Mouse (Mus musculus) liver, embryonic 16.5 days (tissue): ENCODE measurements around the gene Gdpd3. TPM values are rescaled to one million over a fixed set of nuclear protein-coding genes. Genes with fewer than 3 reads are reported as not detected.

Source experiments
- ATAC-seq: fragments of 200-750 bp; cut with Nextera tagmentation; 2 replicates; pipeline ENCODE4 v1.8.0; 2017; ENCODE audit warnings: low read depth, mild to moderate bottlenecking, moderate number of reproducible peaks, moderate library complexity
- H3K27ac ChIP-seq: fragments of 300-500 bp; sonication (generic); 2 replicates; pipeline ENCODE4 v1.5.1; 2014; ENCODE audit warnings: mild to moderate bottlenecking, low read length
- H3K27me3 ChIP-seq: fragments of 300-500 bp; sonication (generic); 2 replicates; pipeline ENCODE4 v1.6.1; 2014; ENCODE audit warnings: low read depth, low read length, mixed read lengths; ENCODE audit not compliant: control insufficient read depth, insufficient read depth
- H3K36me3 ChIP-seq: fragments of 300-500 bp; sonication (generic); 2 replicates; pipeline ENCODE4 v1.6.1; 2014; ENCODE audit warnings: mild to moderate bottlenecking; ENCODE audit not compliant: control insufficient read depth, insufficient read depth
- H3K4me1 ChIP-seq: fragments of 300-500 bp; sonication (generic); 2 replicates; pipeline ENCODE4 v1.6.1; 2014; ENCODE audit warnings: low read depth, low read length, mixed read lengths; ENCODE audit not compliant: control insufficient read depth
- H3K4me2 ChIP-seq: fragments of 300-500 bp; sonication (generic); 2 replicates; pipeline ENCODE4 v1.6.1; 2014; ENCODE audit warnings: low read depth, low read length, mixed read lengths
- H3K4me3 ChIP-seq: fragments of 300-500 bp; sonication (generic); 2 replicates; pipeline ENCODE4 v1.5.1; 2014; ENCODE audit warnings: low read depth, mild to moderate bottlenecking, low read length
- H3K9ac ChIP-seq: fragments of 300-500 bp; sonication (generic); 2 replicates; pipeline ENCODE4 v1.6.1; 2014; ENCODE audit warnings: low read depth, low read length
- H3K9me3 ChIP-seq: fragments of 300-500 bp; sonication (generic); replicated peaks from 2 replicates; pipeline ENCODE4 v1.6.1; 2016; ENCODE audit warnings: low read length; ENCODE audit not compliant: control insufficient read depth
- WGBS: fragments of 180-500 bp; shearing (Covaris S2); extraction: QIAGEN DNeasy Blood & Tissue Kit; methylation state at CpG from one replicate; pipeline ENCODE4 v1.1.7; 2014; ENCODE audit not compliant: insufficient replicate concordance; 5-methylcytosine and 5-hydroxymethylcytosine counted together
- polyA plus RNA-seq: library from polyadenylated mRNA; unstranded; fragments of >200 nt; fragmentation: Nextera tagmentation; extraction: Ambion mirVana; gene quantifications from 2 replicates; pipeline ENCODE4 v1.2.1, GENCODE M21; 2015

Gdpd3 gene
- polyA plus RNA-seq, 1 experiment from 2014 or later: 0.55 TPM

DNA sequence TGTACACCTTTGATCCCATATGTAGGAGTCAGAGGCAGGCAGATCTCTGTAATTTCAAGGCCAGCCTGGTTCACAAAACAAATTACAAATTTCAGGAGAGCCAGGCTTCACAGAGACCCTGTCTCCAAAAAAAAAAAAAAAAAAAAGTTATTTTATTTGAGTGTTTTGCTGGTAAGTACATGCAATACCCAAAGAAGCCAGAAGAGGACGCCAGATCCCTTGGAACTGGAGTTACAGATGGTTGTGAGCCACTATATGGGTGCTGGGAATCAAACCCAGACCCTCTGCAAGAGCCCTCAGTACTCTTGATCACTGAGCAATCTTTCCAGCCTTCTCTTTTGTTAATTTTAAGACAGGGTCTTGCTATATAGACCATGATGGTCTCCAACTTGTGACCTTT, 52.7 kb downstream of the Gdpd3 start:
- H3K9ac ChIP-seq: no peak overlapping the region
- no peak overlapping the region for H3K4me2 ChIP-seq
- WGBS: 15% methylated on average over 1 of the region's 1 CpGs
- no peak overlapping the region for H3K4me3 ChIP-seq
- no peak for ATAC-seq
- H3K27ac ChIP-seq: no peak overlapping the region
- H3K9me3 ChIP-seq: no peaks in the 10 kb centered on the region
- H3K36me3 ChIP-seq: no peaks in the 10 kb centered on the region
- H3K27me3 ChIP-seq: peaks cover 15% of the 10 kb centered on the region
- no peaks in the 10 kb centered on the region for H3K4me1 ChIP-seq

DNA sequence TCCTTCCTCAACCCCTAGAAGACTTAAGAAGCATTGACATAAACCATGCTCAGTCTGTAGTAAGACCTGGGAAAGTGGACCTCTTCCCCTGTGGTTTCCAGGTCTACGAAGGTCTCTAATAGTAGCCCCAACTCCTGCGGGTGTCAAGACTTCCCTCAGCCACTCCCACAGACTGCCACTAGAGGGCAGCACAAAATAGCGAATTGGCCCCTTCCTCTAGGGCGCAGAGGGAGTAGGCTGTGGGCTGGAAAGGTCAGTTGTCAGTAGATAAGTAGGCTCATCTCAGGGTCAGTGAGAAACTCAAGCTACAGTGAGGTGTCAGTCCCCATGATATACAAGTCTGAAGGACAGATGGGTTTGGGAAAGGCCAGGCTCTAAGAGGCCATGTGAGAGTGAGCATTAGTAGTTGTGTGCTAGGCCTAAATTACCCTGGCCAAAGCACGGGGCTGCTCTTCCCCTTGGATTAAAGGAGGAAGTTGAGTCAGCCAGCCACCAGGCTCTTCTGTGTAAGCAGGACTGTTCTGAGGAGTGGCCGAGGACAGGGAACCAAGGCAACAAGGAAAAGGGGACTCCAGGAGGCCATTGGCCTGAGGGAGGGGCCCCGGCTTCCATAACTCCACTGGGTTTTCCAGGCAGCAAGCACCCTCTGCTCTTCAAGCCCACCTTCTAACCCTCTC, 55.8 kb downstream of the Gdpd3 start:
- H3K4me3 ChIP-seq: no peak overlapping the region
- H3K36me3 ChIP-seq: no peaks in the 10 kb centered on the region
- H3K27ac ChIP-seq: no peak overlapping the region
- no peaks in the 10 kb centered on the region for H3K4me1 ChIP-seq
- H3K27me3 ChIP-seq: peaks cover 21% of the 10 kb centered on the region
- no peaks in the 10 kb centered on the region for H3K9me3 ChIP-seq
- H3K9ac ChIP-seq: no peak overlapping the region
- 21% methylated on average over 7 of the region's 7 CpGs for WGBS
- no peak overlapping the region for H3K4me2 ChIP-seq
- ATAC-seq: no peak

DNA sequence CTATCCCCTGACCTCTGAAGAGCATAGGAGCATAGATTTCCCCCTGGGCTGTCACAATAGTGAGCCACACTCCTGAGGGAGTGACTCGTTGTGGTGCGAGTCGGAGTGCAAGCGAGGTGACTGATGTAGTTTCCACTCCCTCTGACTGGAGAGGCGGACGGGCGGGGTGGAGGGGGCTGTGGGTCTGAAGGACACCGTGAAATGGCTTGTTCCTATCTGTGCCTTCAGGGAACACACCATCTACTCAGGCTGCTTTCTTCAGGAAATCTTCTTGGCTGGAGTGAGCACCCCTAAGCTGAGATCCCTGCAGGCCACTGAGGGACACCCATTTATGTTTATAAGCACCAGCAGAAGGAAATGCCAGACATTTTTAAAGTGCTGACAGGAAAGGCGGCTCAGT, 56.6 kb downstream of the Gdpd3 start:
- Histone ChIP-seq H3K9ac (no peak overlapping the region), H3K27ac (no peak overlapping the region), H3K9me3 (no peaks in the 10 kb centered on the region), H3K27me3 (peaks cover 21% of the 10 kb centered on the region), H3K4me2 (no peak overlapping the region), H3K36me3 (no peaks in the 10 kb centered on the region), H3K4me1 (no peaks in the 10 kb centered on the region), H3K4me3 (no peak overlapping the region)
- 34% methylated on average over 9 of the region's 9 CpGs for WGBS
- no peak for ATAC-seq

DNA sequence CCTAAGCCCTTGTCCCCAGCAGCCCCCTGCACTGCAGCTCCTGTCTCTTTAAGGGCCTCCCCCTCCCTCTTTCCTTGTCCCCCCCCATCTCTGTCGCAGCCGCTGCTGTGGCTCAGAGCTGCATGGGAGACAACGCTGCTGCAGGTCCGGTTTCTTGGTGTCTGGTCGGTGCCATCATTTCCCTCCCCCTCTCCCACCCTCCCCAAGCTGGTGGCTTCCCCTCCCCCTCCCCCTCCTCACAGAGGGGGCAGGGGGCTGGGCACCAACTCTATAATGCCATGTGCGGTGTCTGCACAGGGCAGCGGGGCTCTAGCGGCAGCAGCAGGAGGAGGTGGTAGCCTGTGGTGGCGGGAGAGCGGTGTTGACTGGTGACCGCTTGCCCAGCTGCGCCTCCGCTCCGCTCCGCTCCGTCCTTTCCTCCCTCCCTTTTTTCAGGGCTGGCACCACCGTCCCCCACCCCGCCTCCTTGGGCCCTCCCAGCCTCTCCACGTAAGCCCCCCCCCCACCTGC, 57.1 kb downstream of the Gdpd3 start:
- ATAC-seq: no peak
- Histone ChIP-seq H3K27me3 (peaks cover 21% of the 10 kb centered on the region), H3K4me3 (no peak overlapping the region), H3K9ac (no peak overlapping the region), H3K4me1 (no peaks in the 10 kb centered on the region), H3K9me3 (no peaks in the 10 kb centered on the region), H3K36me3 (no peaks in the 10 kb centered on the region), H3K4me2 (no peak overlapping the region), H3K27ac (no peak overlapping the region)
- WGBS: 4% methylated on average over 17 of the region's 19 CpGs

DNA sequence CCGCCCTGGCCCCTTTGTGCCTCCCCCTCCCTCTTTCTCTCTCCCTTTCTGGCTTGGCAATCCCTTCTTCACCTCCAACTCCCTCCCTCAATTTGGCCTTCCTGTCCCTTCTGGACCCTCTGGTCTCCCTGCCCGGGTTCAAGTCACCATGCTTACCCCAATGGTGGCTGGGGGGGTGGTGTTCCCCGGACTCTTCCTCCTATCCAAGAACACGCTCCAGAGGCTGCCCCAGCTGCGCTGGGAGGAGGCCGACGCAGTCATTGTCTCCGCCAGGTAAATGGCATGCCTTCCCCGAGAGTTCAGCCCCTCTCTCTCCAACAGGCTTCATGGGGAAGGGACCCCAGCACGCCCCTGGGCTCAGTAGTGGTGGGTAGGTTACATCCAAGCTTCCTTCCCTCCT, 57.8 kb downstream of the Gdpd3 start:
- H3K27ac ChIP-seq: no peak overlapping the region
- no peak overlapping the region for H3K4me2 ChIP-seq
- H3K36me3 ChIP-seq: no peaks in the 10 kb centered on the region
- no peaks in the 10 kb centered on the region for H3K9me3 ChIP-seq
- no peak overlapping the region for H3K9ac ChIP-seq
- WGBS: 10% methylated on average over 10 of the region's 10 CpGs
- H3K4me1 ChIP-seq: no peaks in the 10 kb centered on the region
- peaks cover 21% of the 10 kb centered on the region for H3K27me3 ChIP-seq
- no peak for ATAC-seq
- H3K4me3 ChIP-seq: no peak overlapping the region

Other genes starting within 250 kb of the Gdpd3 start
- gene Eif3c, start 199.9 kb upstream of the Gdpd3 start, polyA plus RNA-seq: 87.8 and 93.1 TPM in 2 replicates
- 2.3 and 2.4 TPM in 2 replicates for gene Apobr, start 181.4 kb upstream of the Gdpd3 start, polyA plus RNA-seq
- gene Cln3, start 180.5 kb upstream of the Gdpd3 start, polyA plus RNA-seq: 11.7 and 11.9 TPM in 2 replicates
- 0.09 and 0.27 TPM in 2 replicates for gene Il27, start 171.4 kb upstream of the Gdpd3 start, polyA plus RNA-seq
- 4.2 and 5.8 TPM in 2 replicates for gene Nupr1, start 135.5 kb upstream of the Gdpd3 start, polyA plus RNA-seq
- gene Sgf29, start 117.0 kb upstream of the Gdpd3 start, polyA plus RNA-seq: 20.8 and 28.6 TPM in 2 replicates
- gene Sult1a1, start 89.9 kb upstream of the Gdpd3 start, polyA plus RNA-seq: 69.5 and 88.7 TPM in 2 replicates
- 72.6 and 78.4 TPM in 2 replicates for gene Bola2, start 70.9 kb upstream of the Gdpd3 start, polyA plus RNA-seq
- 2.4 and 2.8 TPM in 2 replicates for gene Slx1b, start 70.5 kb upstream of the Gdpd3 start, polyA plus RNA-seq
- gene Coro1a, start 58.5 kb upstream of the Gdpd3 start, polyA plus RNA-seq: 98.9 and 105 TPM in 2 replicates
- gene Mapk3, start 6.7 kb upstream of the Gdpd3 start, polyA plus RNA-seq: 19.6 and 22.3 TPM in 2 replicates
- gene Ypel3, start 10.6 kb downstream of the Gdpd3 start, polyA plus RNA-seq: 102 and 119 TPM in 2 replicates
- gene Tbx6, start 15.1 kb downstream of the Gdpd3 start, polyA plus RNA-seq: 0.90 and 1.3 TPM in 2 replicates
- 82.2 and 91.1 TPM in 2 replicates for gene Ppp4c, start 26.2 kb downstream of the Gdpd3 start, polyA plus RNA-seq
- gene Fam57b, start 31.3 kb downstream of the Gdpd3 start, polyA plus RNA-seq: not detected in 2 replicates
- not detected in 2 replicates for gene 4930451I11Rik, start 65.3 kb downstream of the Gdpd3 start, polyA plus RNA-seq
- not detected in 2 replicates for gene Doc2a, start 81.1 kb downstream of the Gdpd3 start, polyA plus RNA-seq
- gene Hirip3, start 95.6 kb downstream of the Gdpd3 start, polyA plus RNA-seq: 10.0 and 10.8 TPM in 2 replicates
- 25.7 and 26.6 TPM in 2 replicates for gene Ino80e, start 96.0 kb downstream of the Gdpd3 start, polyA plus RNA-seq
- 11.7 and 13.2 TPM in 2 replicates for gene Taok2, start 118.4 kb downstream of the Gdpd3 start, polyA plus RNA-seq
- 18.7 and 20.0 TPM in 2 replicates for gene Tmem219, start 156.6 kb downstream of the Gdpd3 start, polyA plus RNA-seq
- gene Kctd13, start 162.5 kb downstream of the Gdpd3 start, polyA plus RNA-seq: 3.2 and 3.8 TPM in 2 replicates
- not detected in 2 replicates for gene Asphd1, start 183.2 kb downstream of the Gdpd3 start, polyA plus RNA-seq
- gene Sez6l2, start 184.2 kb downstream of the Gdpd3 start, polyA plus RNA-seq: 0.15 and 0.19 TPM in 2 replicates
- gene Cdipt, start 209.6 kb downstream of the Gdpd3 start, polyA plus RNA-seq: 39.5 and 42.6 TPM in 2 replicates
- 0.30 and 0.74 TPM in 2 replicates for gene Cdiptos, start 209.8 kb downstream of the Gdpd3 start, polyA plus RNA-seq
- 7.7 and 8.9 TPM in 2 replicates for gene Mvp, start 248.3 kb downstream of the Gdpd3 start, polyA plus RNA-seq